Mouse (Mus musculus): ENCODE results near the gene Rgs7. TPM values are rescaled to one million over a fixed set of nuclear protein-coding genes. Genes with fewer than 3 reads are reported as not detected.

Rgs7 gene
- total RNA-seq, 2 experiments from 2014 or later, result 2.3 to 2.5 TPM

- no peak for DNase-seq
- intact Hi-C loops (cut with DNase I), result no loop called here
These were observed 59.2 kb downstream of the Rgs7 start for GRCm38 (mm10) chr1:175433128-175433527.

- intact Hi-C loops (cut with DNase I), result no loop called here
- DNase-seq, result no peak
These were observed 60.8 kb downstream of the Rgs7 start for GRCm38 (mm10) chr1:175431356-175432053.

- DNase-seq, result no peak
- intact Hi-C loops (cut with DNase I), result no loop called here
These were observed 65.2 kb downstream of the Rgs7 start for GRCm38 (mm10) chr1:175427112-175427511.

GRCm38 (mm10) chr1:175426393-175426792, 65.9 kb downstream of the Rgs7 start:
- intact Hi-C loops (cut with DNase I), result no loop called here
- no peak for DNase-seq

- peak; percentile 14 to 26 for DNase-seq
- intact Hi-C loops (cut with DNase I), result no loop called here
These were observed 71.4 kb downstream of the Rgs7 start for GRCm38 (mm10) chr1:175420883-175421282.

GRCm38 (mm10) chr1:175415728-175416127, 76.6 kb downstream of the Rgs7 start:
- no peak for DNase-seq
- intact Hi-C loops (cut with DNase I), result no loop called here

- intact Hi-C loops (cut with DNase I), result no loop called here
These were observed 81.9 kb downstream of the Rgs7 start for GRCm38 (mm10) chr1:175410399-175410798.

GRCm38 (mm10) chr1:175391894-175392293, 100.4 kb downstream of the Rgs7 start:
- intact Hi-C loops (cut with DNase I), result no loop called here
- no peak for DNase-seq

More at GRCm38 (mm10) chr1:175410399-175410798, 81.9 kb downstream of the Rgs7 start:
- no peak for DNase-seq

- no peak for DNase-seq
- intact Hi-C loops (cut with DNase I), result no loop called here
These were observed 103.0 kb downstream of the Rgs7 start for GRCm38 (mm10) chr1:175389250-175389649.

- no peak for DNase-seq
- intact Hi-C loops (cut with DNase I), result no loop called here
These were observed 106.6 kb downstream of the Rgs7 start for GRCm38 (mm10) chr1:175385581-175386235.

- no peak for DNase-seq
These were observed 119.7 kb downstream of the Rgs7 start for GRCm38 (mm10) chr1:175372571-175372970.

GRCm38 (mm10) chr1:175368062-175368461, 124.2 kb downstream of the Rgs7 start:
- intact Hi-C loops (cut with DNase I), result no loop called here
- DNase-seq, result no peak

More at GRCm38 (mm10) chr1:175372571-175372970, 119.7 kb downstream of the Rgs7 start:
- intact Hi-C loops (cut with DNase I), result no loop called here

GRCm38 (mm10) chr1:175363606-175364005, 128.7 kb downstream of the Rgs7 start:
- DNase-seq, result no peak
- intact Hi-C loops (cut with DNase I), result no loop called here

GRCm38 (mm10) chr1:175359411-175360366, 132.6 kb downstream of the Rgs7 start:
- intact Hi-C loops (cut with DNase I), result no loop called here
- peak; percentile 6 to 40 for DNase-seq

- intact Hi-C loops (cut with DNase I), result no loop called here
- DNase-seq, result no peak
These were observed 139.4 kb downstream of the Rgs7 start for GRCm38 (mm10) chr1:175352921-175353320.

GRCm38 (mm10) chr1:175346162-175346561, 146.1 kb downstream of the Rgs7 start:
- intact Hi-C loops (cut with DNase I), result no loop called here
- no peak for DNase-seq

- intact Hi-C loops (cut with DNase I), result no loop called here
- no peak for DNase-seq
These were observed 156.1 kb downstream of the Rgs7 start for GRCm38 (mm10) chr1:175336191-175336590.

GRCm38 (mm10) chr1:175333041-175333854, 159.1 kb downstream of the Rgs7 start:
- intact Hi-C loops (cut with DNase I), result no loop called here
- DNase-seq, result no peak

GRCm38 (mm10) chr1:175329934-175330471, 162.3 kb downstream of the Rgs7 start:
- no peak for DNase-seq
- intact Hi-C loops (cut with DNase I), result no loop called here

- intact Hi-C loops (cut with DNase I), result no loop called here
- DNase-seq, result no peak
These were observed 169.5 kb downstream of the Rgs7 start for GRCm38 (mm10) chr1:175322781-175323180.

All from heart, postnatal 14 days (tissue).